Mouse (Mus musculus): ENCODE data around the gene Mbnl1.
A peak's percentile ranks its signal among the peaks of the same experiment; 100 is the strongest.

DNA sequence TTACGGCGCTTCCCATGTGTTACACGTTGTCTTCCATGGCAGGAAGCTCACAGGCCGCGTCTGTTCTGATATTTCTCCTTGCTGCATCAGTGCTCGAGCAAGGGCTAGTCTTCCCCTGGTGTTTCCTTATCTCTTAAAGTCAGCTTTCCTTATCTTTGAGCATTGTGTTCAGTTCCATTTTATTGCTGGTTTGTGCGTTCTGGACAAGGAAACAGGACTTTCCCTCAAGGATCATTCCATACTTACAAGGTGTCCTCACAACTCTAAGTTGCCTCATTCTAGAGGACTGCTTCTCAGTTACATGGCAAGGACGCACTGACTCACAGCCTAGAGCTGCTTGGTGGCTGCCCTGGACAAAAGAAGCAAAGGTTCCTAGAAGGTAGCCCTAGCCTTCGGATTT, 101.6 kb downstream of the Mbnl1 start:
- peak; percentile 56; the same call in 1 of the 3 replicates for TF ChIP-seq GATA1 (IDR thresholded peaks at IDR 0.05; ENCODE audit: borderline replicate concordance, low read length)
- no peak for TF ChIP-seq FLI1 (IDR thresholded peaks at IDR 0.05; ENCODE audit: low read length)

Data from megakaryocyte, embryonic 14.5 days (primary cell).